ENCODE assay signal across 24 mouse cellular contexts in the genomic region with DNA sequence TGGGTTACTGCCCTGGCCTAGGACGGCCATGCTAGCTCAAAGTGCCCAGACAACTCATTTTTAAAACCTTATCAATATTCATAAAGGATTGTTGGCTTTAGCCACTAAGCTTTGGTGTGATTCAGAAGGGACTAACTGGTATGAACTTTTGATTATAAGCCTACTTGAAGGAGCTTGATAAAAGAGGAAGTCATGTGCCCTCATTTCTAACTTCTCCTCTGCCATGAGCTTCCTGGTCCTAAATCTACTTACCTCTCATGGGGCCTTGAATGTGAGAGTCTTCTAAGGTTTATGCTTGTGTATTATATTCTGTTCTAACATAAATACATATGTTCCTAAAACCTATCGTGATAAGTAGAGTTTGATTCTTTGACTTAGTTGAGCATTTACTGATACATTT.
DNase-seq lines count a peak whose midpoint lies in the region; ATAC-seq lines count a peak whose summit lies in the region.
"Had no signal": no experiment of that assay in that cellular context is flagged by ENCODE, and none has a peak within 500 bp of the region (broad histone marks: within the 10 kb centered on the region; RNA-seq: fewer than 3 reads in every experiment).

No protein-coding gene starts in this region.

- no peaks in the 10 kb centered on the region for H3K27me3 ChIP-seq in heart, embryonic 10.5 days (ENCODE audit: insufficient read depth, poor library complexity, severe bottlenecking)
- H3K27me3 ChIP-seq: CH12.LX; embryonic facial prominence, embryonic 13.5 days; embryonic facial prominence, embryonic 15.5 days had no signal

- peaks cover 6% of the 10 kb centered on the region; the same call in 1 of the 2 replicates for H3K4me1 ChIP-seq in brown adipose tissue, adult 24 weeks (ENCODE audit: control insufficient read depth, insufficient read depth, insufficient read length, low read length)
- H3K4me1 ChIP-seq in heart, embryonic 10.5 days: peaks cover 13% of the 10 kb centered on the region; the same call in 1 of the 2 replicates
- H3K4me1 ChIP-seq: embryonic facial prominence, embryonic 15.5 days had no signal

- WGBS in heart, embryonic 10.5 days: 88% methylated on average over 2 of the region's 2 CpGs

- no peak for DNase-seq in right cerebral cortex, postnatal 36 days (ENCODE audit: low spot score in 2 of 2)
- no peak for DNase-seq in heart, embryonic 10.5 days (ENCODE audit: low spot score)
- DNase-seq: adrenal gland, adult 2 months; adrenal gland, postnatal 10 days; adrenal gland, postnatal 25 days; cerebellum, adult 11-12 months; cerebellum, adult 2 months; cerebellum, adult 9-10 months; cerebellum, postnatal 10 days; cerebellum, postnatal 25 days; embryo, embryonic 11 days had no signal

- no peaks in the 10 kb centered on the region for H3K36me3 ChIP-seq in heart, embryonic 10.5 days
- H3K36me3 ChIP-seq: embryonic facial prominence, embryonic 13.5 days; embryonic facial prominence, embryonic 15.5 days; forebrain, embryonic 10.5 days; forebrain, embryonic 12.5 days; G1E had no signal

- H3K27ac ChIP-seq in brown adipose tissue, adult 24 weeks (replicated peaks; ENCODE audit: low read depth, low read length): 0 out of 2 replicates have a peak overlapping the region, but pooled peaks have one; percentile 9
- no peak overlapping the region for H3K27ac ChIP-seq in heart, embryonic 10.5 days
- H3K27ac ChIP-seq: embryonic facial prominence, embryonic 13.5 days; embryonic facial prominence, embryonic 15.5 days; forebrain, embryonic 12.5 days had no signal

- no peak overlapping the region for H3K4me3 ChIP-seq in brown adipose tissue, adult 24 weeks (ENCODE audit: insufficient read depth, low read depth, low read length)
- no peak overlapping the region for H3K4me3 ChIP-seq in heart, embryonic 10.5 days
- H3K4me3 ChIP-seq: embryonic facial prominence, embryonic 13.5 days; embryonic facial prominence, embryonic 15.5 days; erythroblast, embryonic 14.5 days; forebrain, embryonic 10.5 days; forebrain, embryonic 12.5 days had no signal

- ATAC-seq in granulocyte monocyte progenitor cell, adult 5-6 weeks (replicated peaks; ENCODE audit: poor library complexity, severe bottlenecking): 0 out of 2 replicates have a peak, but pooled peaks have one; percentile 45
- ATAC-seq in megakaryocyte progenitor cell, adult 5-6 weeks (replicated peaks; ENCODE audit: poor library complexity): peak; percentile 60
- no peak for ATAC-seq in CD4-positive, CD25-positive, alpha-beta regulatory T cell, adult 4 months
- ATAC-seq: forebrain, embryonic 14.5 days; forebrain, embryonic 16.5 days had no signal

- H3K9me3 ChIP-seq in heart, embryonic 10.5 days: no peaks in the 10 kb centered on the region
- H3K9me3 ChIP-seq: embryonic facial prominence, embryonic 13.5 days; embryonic facial prominence, embryonic 15.5 days; forebrain, embryonic 10.5 days; forebrain, embryonic 12.5 days had no signal
